Mouse (Mus musculus): ENCODE measurements at regions not wholly inside any gene's neighbourhood (a gene's known extent, or its start where the extent isn't known, plus 50 kb on each side); places are given as distances from the start of the nearest gene placed in this dataset.
A peak's percentile ranks its signal among the peaks of the same experiment; 100 is the strongest.

- no peak for DNase-seq
Measured at GRCm38 (mm10) chr5:128550736-128551135, 49.9 kb upstream of the Fzd10 start.

- DNase-seq = no peak
Measured at GRCm38 (mm10) chr5:128549811-128550210, 50.8 kb upstream of the Fzd10 start.

DNA sequence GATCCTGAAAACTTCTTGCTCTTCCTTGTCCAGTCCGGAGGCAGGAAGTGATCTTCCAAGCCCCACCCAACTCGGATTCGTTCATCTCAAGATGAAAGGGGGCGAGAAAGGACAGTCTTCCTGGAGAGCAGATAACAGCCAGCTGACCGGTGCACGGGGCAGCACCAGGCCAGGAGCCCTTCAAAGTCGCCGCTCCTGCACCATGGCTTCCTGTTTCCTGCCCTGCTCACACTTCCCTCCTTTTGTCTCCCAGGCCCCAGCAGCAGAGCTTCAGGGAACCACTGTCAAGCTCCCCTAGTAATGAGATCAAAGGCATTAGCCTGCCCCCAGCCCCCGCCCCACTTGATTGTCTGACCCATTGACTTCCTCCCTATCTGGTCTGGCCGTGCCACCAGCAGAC, 58.6 kb upstream of the Fzd10 start:
- peak; percentile 4 for DNase-seq

DNA sequence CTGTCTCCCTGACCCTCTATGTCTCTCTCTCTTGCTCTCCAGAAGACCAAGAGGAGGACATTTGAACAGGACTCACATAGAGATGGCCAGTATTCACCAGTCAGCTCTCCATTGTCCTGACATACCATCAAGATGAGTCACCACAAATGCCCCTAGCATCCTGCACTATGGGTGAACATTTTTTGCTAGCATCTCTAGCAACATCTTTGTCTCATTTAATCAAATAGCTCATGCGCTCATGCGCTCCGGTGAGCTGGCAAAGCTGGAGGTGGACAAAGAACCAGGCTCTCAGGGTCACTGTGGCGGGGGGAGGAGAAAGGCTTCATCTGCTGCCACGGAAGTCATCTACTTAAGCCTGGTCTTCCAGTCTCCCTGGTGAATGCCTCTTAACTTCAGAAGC, 62.0 kb upstream of the Fzd10 start:
- DNase-seq = no peak

DNA sequence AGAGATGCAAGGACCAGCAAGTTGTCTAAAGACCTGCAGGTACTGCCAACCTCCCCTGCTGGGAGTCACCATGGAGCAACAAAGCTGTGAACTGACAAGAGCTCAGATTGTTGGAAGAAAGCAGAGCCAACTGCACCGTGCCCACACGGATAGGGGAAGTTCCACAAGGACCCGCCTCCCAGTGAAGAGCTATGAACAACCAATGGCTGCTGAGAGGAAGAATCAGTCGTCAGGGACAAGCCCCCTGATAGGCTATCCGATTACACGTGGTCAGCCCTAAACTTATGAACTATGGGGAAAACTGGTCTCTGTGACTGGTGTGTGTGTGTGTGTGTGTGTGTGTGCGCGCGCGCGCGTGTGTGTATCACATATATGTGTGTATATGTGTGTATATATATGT, 63.4 kb upstream of the Fzd10 start:
- no peak for DNase-seq

GRCm38 (mm10) chr5:128536393-128536792, 64.3 kb upstream of the Fzd10 start:
- DNase-seq = no peak

GRCm38 (mm10) chr5:128527241-128527640, 73.4 kb upstream of the Fzd10 start:
- no peak for DNase-seq

GRCm38 (mm10) chr5:128526432-128526831, 74.2 kb upstream of the Fzd10 start:
- no peak for DNase-seq

DNA sequence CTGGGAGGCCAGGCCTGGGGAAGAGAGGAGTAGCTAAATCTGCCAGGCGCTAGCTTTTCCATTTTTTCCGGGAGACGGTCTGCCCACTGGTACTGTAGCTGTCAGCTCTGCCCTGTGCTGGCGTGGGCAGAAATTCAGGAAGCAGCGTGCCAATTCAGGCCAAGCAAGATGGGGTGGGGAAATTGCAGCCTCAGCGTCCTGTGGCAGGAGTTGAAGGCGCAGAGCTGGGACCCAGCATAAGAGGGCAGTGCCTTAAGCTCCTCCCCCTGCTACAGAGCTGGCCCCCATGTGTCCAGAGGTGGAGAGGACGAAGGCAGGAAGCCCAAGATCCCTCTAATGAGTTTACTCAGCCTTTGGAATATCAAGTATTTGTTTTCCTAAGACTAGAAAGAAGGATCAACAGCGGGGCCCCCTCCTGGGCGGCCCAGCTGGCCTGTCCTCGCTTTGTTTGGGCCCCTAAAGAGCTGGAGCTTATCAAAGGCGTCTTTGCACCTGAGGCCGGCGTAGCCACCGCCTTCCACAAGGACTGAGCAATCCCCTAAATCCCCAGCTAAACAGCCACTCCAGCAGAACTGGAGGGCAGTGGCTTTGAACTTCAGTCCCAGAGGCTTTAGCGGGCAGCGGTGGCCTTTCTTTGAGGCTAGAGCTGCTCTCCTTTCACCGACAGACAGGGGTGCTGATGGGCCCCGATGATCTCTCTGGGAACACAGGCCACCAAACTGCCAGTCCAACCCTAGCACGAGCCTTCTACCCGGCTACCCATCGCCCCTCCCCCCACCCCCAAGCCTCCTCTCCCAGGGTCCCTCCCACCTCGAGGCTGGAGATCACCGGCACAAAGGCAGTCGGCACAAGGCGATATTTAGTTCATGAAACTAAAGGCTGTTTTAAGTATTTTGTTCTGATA, 76.0 kb upstream of the Fzd10 start:
- no peak for DNase-seq

GRCm38 (mm10) chr5:128522667-128523066, 78.0 kb upstream of the Fzd10 start:
- peak; percentile 37 for DNase-seq

- no peak for DNase-seq
Measured at GRCm38 (mm10) chr5:128517336-128517735, 83.3 kb upstream of the Fzd10 start.

DNA sequence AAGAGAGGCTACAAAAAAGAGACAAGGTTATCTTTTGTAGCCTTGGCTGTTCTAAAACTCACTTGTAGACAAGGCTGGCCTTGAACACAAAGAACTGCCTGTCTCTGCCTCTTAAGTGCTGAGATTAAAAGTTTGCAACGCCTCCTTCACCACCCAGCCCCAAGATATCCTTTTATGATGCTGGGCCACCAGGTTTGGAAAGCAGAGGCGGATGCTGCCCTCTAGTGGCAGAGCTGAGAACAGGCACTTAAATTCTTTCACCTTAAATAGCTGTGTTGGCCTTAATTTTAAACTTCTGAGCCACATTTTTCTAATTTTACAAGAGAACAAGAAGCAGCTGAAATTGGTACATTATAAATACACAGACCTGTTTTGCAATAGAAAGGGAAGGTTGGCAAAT, 82.5 kb upstream of the Tmem132d start:
- DNase-seq = peak; percentile 13

DNA sequence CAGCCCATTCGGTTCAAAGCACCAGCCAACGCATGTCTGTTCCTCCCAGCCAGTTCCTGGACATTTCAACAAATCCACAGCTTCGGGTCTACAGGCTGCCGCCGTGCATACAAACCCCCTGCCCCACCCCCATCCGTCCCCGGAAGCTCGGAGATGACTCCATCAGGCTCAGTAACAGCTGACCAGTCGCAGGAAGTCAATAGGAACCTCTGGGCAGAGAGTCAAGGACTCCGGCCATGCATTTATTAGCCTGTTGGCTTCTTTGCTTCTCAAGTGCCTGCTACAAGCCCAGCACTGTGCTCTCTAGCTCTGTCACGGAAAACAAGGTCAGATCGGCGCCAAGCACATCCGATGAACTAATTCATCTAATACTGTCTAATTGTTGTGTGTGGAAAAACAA, 80.4 kb upstream of the Tmem132d start:
- DNase-seq = peak; percentile 12

GRCm38 (mm10) chr5:128512606-128513005, 79.7 kb upstream of the Tmem132d start:
- DNase-seq = peak; percentile 10

DNA sequence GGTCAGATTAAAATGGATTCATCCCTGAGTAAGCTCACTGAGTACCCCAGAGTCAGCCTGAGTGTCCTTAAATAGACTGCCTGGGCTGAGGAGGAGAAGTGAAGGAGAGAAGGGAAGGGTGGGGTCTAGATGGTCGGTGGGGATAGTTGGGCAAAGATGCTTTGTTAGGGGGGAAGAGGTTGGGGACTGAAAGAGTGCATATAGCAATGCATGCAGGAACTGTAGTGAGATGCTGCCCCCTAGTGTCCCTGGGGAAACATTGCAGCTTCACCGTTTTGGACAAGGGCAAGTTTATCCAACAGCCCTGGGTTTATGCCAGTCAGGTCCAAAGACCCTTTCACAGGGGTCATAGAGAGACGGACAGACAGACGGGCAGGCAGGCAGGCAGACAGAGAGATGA, 71.6 kb upstream of the Tmem132d start:
- DNase-seq = peak; percentile 28

DNA sequence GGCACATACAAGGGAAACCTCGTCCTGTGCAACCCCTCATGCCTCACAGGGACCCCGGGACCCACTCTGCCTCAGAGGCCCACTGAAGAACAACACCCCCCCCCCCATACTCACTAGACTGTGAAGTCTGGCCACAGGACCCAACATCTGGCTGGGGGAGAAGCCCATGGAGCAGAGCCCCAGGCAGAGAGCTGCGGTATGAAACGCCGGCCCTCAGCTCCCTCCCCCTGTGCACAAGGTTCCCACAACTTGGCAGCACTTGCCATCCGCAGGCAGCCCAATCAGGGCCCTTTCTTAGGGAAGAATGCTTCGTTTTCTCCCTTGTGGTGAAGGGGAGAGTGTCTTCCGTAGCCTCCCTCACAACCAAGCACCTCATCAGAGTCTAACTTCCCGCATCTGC, 66.6 kb upstream of the Tmem132d start:
- DNase-seq = no peak

- DNase-seq = peak; percentile 4
Measured at GRCm38 (mm10) chr5:128499033-128499432, 66.2 kb upstream of the Tmem132d start.

- no peak for DNase-seq
Measured at GRCm38 (mm10) chr5:128492541-128492940, 59.7 kb upstream of the Tmem132d start.

- DNase-seq = peak; percentile 9
Measured at GRCm38 (mm10) chr5:128491155-128491554, 58.3 kb upstream of the Tmem132d start.

GRCm38 (mm10) chr5:128488872-128489580, 56.1 kb upstream of the Tmem132d start:
- DNase-seq = no peak

DNA sequence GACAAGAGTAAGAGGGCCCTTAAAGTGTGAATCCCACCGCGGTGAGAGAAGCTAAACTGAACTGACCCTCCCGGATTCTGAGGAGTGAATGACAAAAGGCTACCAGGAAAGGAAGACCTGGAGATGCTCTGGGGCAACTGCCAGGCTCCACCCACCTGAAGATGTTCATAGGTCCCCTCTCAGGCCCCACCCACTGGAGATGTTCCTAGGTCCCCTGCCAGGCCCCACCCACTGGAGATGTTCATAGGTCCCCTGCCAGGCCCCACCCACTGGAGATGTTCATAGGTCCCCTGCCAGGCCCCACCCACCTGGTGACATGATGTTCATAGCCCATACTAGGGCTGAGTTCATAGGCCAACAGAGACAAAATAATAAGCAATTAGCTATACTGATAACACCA, 54.5 kb upstream of the Tmem132d start:
- DNase-seq = no peak

GRCm38 (mm10) chr5:128484116-128484515, 51.2 kb upstream of the Tmem132d start:
- no peak for DNase-seq

- DNase-seq = no peak
Measured at GRCm38 (mm10) chr5:128483441-128483810, 50.5 kb upstream of the Tmem132d start.
